Mouse (Mus musculus): Measurements from ENCODE around the gene Nfia.

DNA sequence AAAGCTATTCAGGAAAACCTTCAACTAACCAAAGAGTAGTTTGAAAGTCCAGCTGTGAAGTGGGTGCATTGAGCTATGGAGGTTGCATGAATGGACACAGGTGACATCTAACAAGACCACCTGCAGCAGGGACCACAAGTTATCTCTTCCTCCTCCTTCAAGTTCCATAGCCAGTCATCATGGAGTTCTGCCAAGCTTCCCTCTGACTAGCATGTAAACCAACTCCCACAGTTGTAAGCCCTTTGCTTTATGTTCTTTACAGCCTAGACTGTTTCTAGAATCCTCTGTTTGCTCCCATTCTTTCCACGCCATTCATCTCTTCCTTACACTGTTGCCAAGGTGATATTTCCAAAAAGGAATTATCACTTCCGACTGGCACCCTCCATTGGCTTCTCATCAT lies 141.8 kb downstream of the Nfia start:
- TF ChIP-seq CTCF (IDR thresholded peaks at IDR 0.05; ENCODE audit: low read depth) (no peak), EP300 (IDR thresholded peaks at IDR 0.05; ENCODE audit: low read depth) (no peak)
